Mouse (Mus musculus): ENCODE results near the gene Ogdh.

DNA sequence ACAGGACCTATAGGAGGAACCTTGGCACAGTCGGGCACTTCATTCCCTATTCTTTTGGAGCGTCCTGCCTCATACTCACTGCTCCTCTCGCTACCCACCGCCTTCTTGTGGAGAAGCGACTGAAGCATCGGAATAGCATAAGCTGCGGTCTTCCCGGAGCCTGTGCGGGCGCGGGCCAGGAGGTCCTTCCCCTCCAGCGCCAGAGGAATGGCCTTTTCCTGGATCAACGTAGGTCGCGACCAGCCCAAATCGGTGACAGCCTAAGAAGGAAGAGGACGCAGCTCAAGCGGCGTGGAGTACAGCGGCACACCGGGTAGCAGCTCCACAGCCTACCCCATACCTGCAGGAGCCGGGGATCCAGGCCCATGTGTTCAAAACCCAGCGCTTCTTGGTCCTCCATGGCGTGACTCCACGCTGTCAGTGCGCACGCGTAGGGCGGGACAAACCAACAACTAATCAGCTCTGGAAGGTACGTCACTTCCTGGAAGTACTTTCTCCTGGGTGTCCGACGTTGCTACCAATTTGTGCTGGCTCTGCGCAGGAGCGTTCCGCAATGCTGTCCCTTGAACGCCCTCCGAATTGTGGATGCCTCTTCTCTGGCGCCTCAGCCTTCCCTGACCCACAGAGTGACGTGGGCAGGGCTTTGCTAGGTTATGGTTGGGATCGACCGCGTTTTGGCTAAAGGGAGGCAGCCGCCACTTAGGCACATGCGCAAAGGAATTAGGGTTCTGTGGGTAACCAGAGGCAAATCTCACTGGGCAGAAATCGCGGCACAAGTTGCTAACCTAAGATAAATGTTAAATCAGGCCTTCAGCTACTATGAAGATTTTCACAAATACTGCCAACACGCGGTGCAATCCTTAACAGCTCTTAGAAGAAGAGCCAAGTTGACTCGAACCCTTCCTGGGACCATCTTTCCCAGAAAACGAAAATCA lies 23.8 kb upstream of the Ogdh start, which contains the start of gene Ddx56:
- TF ChIP-seq POLR2A (IDR thresholded peaks at IDR 0.05; ENCODE audit: insufficient read depth, low read depth, low read length) (peak; percentile 83), CTCF (IDR thresholded peaks at IDR 0.05; ENCODE audit: insufficient read depth, low read depth, low read length) (no peak)
